Mouse (Mus musculus): ENCODE results near the gene Pigc. TPM values are rescaled to one million over a fixed set of nuclear protein-coding genes. Genes with fewer than 3 reads are reported as not detected.

The Pigc gene
- 18.0 and 23.1 TPM in 2 replicates for total RNA-seq (2021)
- long read RNA-seq, experiment 1, full-length matches to known transcripts: 22 of 25 reads
- long read RNA-seq, experiment 1, partial matches to known transcripts: 0 of 25 reads
- long read RNA-seq, experiment 1, other reads (novel, unspliced or antisense): 3 of 25 reads
- long read RNA-seq, experiment 2, full-length matches to known transcripts: 9 of 9 reads
- long read RNA-seq, experiment 2, partial matches to known transcripts: 0 of 9 reads
- long read RNA-seq, experiment 2, other reads (novel, unspliced or antisense): 0 of 9 reads

- DNase-seq: peak; percentile 97
These were observed at the start of gene Pigc for GRCm38 (mm10) chr1:161968589-161969407. TSS of gene Pigc (plus strand) at chr1:161969186.

GRCm38 (mm10) chr1:161919594-161919993, 49.4 kb upstream of the Pigc start:
- no peak for DNase-seq

- DNase-seq: no peak
These were observed 48.2 kb upstream of the Pigc start for GRCm38 (mm10) chr1:161920475-161921454.

- no peak for DNase-seq
These were observed 47.1 kb upstream of the Pigc start for GRCm38 (mm10) chr1:161921928-161922327.

- no peak for DNase-seq
These were observed 44.7 kb upstream of the Pigc start for GRCm38 (mm10) chr1:161924321-161924720.

- DNase-seq: peak; percentile 57
These were observed 43.6 kb upstream of the Pigc start for GRCm38 (mm10) chr1:161925281-161925805.

- no peak for DNase-seq
These were observed 41.0 kb upstream of the Pigc start for GRCm38 (mm10) chr1:161927976-161928375.

- DNase-seq: no peak
These were observed 37.7 kb upstream of the Pigc start for GRCm38 (mm10) chr1:161931313-161931712.

- DNase-seq: no peak
These were observed 37.2 kb upstream of the Pigc start for GRCm38 (mm10) chr1:161931817-161932216.

- DNase-seq: no peak
These were observed 36.7 kb upstream of the Pigc start for GRCm38 (mm10) chr1:161932286-161932685.

- DNase-seq: no peak
These were observed 26.9 kb upstream of the Pigc start for GRCm38 (mm10) chr1:161942082-161942481.

GRCm38 (mm10) chr1:161951009-161951779, 17.8 kb upstream of the Pigc start:
- DNase-seq: no peak

GRCm38 (mm10) chr1:161952599-161952998, 16.4 kb upstream of the Pigc start:
- DNase-seq: no peak

GRCm38 (mm10) chr1:161955846-161956245, 13.1 kb upstream of the Pigc start:
- DNase-seq: no peak

GRCm38 (mm10) chr1:161957964-161958950, 10.7 kb upstream of the Pigc start:
- no peak for DNase-seq

- peak; percentile 41 for DNase-seq
These were observed 6.3 kb upstream of the Pigc start for GRCm38 (mm10) chr1:161962465-161963377.

GRCm38 (mm10) chr1:161967936-161968335, 1.1 kb upstream of the Pigc start:
- DNase-seq: no peak

GRCm38 (mm10) chr1:161970874-161971273, 1.9 kb downstream of the Pigc start:
- DNase-seq: no peak

GRCm38 (mm10) chr1:161972233-161972632, 3.2 kb downstream of the Pigc start:
- no peak for DNase-seq
